Mouse (Mus musculus): ENCODE measurements around the gene Ldlrad3.

DNA sequence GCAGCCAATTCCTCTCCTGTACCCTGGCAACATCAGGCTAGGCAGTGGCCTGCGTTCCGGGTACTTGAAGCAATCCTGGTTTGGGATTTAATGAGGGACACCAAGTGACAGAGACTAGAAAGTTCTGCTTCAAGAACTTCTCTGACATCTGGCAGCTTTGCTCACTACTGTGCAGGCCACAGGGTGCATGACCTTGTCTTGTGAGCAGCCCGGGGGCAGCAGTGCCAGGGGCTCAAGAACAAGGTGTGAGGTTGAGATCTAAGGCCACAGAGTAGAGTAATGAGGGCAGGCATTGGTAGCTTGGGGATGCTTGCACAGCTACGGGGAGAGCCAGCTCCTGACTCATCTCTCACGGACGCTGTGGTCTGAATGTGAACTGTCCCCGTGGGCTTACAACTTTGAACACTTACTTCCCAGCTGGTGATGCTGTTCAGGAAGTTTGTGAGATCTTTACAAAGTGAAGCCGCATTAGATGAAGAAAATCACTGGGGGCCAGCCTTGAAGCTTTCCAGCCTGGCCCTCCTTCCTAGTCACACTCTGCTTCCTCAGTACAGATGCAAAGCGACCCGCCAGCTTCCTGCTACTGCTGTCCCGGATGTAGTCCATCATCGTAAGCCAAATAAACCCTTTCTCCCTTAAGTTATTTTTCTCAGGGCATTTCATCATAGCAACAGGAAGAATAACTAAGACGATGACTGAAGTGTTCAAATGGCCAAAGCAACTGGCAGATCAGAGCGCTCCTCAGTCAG, 86.3 kb downstream of the Ldlrad3 start:
- no peak for TF ChIP-seq EP300 (IDR thresholded peaks at IDR 0.05; ENCODE audit: low read depth)
- no peak for TF ChIP-seq CTCF (IDR thresholded peaks at IDR 0.05; ENCODE audit: low read depth)

All from liver, postnatal 0 days (tissue).